Mouse (Mus musculus) thymus, postnatal 14 days (tissue): ENCODE data around the gene Il11ra1.
"Not testable (repeated sequence)": the region's sequence is repeated elsewhere in the genome, so short reads cannot be mapped to it uniquely, and the experiment has no call there.

ENCODE experiments used
- DNase-seq: peaks from one replicate; pipeline ENCODE4 v3.0.0; 2021

Il11ra1 gene

GRCm38 (mm10) chr4:41681947-41682346, 17.8 kb upstream of the Il11ra1 start:
- DNase-seq = no peak

GRCm38 (mm10) chr4:41682789-41683188, 17.0 kb upstream of the Il11ra1 start:
- no peak for DNase-seq

GRCm38 (mm10) chr4:41683303-41683702, 16.5 kb upstream of the Il11ra1 start:
- not testable (repeated sequence) for DNase-seq

- DNase-seq = not testable (repeated sequence)
These were observed 15.5 kb upstream of the Il11ra1 start for GRCm38 (mm10) chr4:41684131-41684930.

GRCm38 (mm10) chr4:41684931-41685453, 14.8 kb upstream of the Il11ra1 start:
- DNase-seq = not testable (repeated sequence)

- not testable (repeated sequence) for DNase-seq
These were observed 13.8 kb upstream of the Il11ra1 start for GRCm38 (mm10) chr4:41685882-41686492.

GRCm38 (mm10) chr4:41688562-41688961, 11.2 kb upstream of the Il11ra1 start:
- DNase-seq = not testable (repeated sequence)

GRCm38 (mm10) chr4:41690014-41690413, 9.8 kb upstream of the Il11ra1 start:
- not testable (repeated sequence) for DNase-seq

- DNase-seq = not testable (repeated sequence)
These were observed 6.3 kb upstream of the Il11ra1 start for GRCm38 (mm10) chr4:41693511-41693910.

- not testable (repeated sequence) for DNase-seq
These were observed 4.0 kb upstream of the Il11ra1 start for GRCm38 (mm10) chr4:41695800-41696199.

GRCm38 (mm10) chr4:41696452-41696851, 3.3 kb upstream of the Il11ra1 start:
- DNase-seq = not testable (repeated sequence)

GRCm38 (mm10) chr4:41696930-41697841, 2.6 kb upstream of the Il11ra1 start, which contains the start of gene Cntfr:
TSS of gene Cntfr (minus strand) at chr4:41697089.
- DNase-seq = peak; percentile 69

- not testable (repeated sequence) for DNase-seq
These were observed 1.3 kb upstream of the Il11ra1 start for GRCm38 (mm10) chr4:41698421-41699016.

- DNase-seq = not testable (repeated sequence)
These were observed 435 bp downstream of the Il11ra1 start for GRCm38 (mm10) chr4:41700224-41700623.

GRCm38 (mm10) chr4:41702226-41702625, 2.4 kb downstream of the Il11ra1 start:
- not testable (repeated sequence) for DNase-seq

GRCm38 (mm10) chr4:41704651-41705050, 4.9 kb downstream of the Il11ra1 start:
- no peak for DNase-seq

- DNase-seq = no peak
These were observed 6.3 kb downstream of the Il11ra1 start for GRCm38 (mm10) chr4:41705922-41706754.

- peak; percentile 81 for DNase-seq
These were observed 7.3 kb downstream of the Il11ra1 start for GRCm38 (mm10) chr4:41707011-41707535.

- peak; percentile 42 for DNase-seq
These were observed 8.5 kb downstream of the Il11ra1 start for GRCm38 (mm10) chr4:41708192-41708745.

GRCm38 (mm10) chr4:41710229-41710628, 10.4 kb downstream of the Il11ra1 start:
- no peak for DNase-seq
